Mouse (Mus musculus): ENCODE data around the gene Pif1. TPM values are rescaled to one million over a fixed set of nuclear protein-coding genes. Genes with fewer than 3 reads are reported as not detected.

Gene Pif1
- polyA plus RNA-seq, 1 experiment from 2014 or later, result 11.8 TPM

- peaks cover 19% of the 10 kb centered on the region for H3K36me3 ChIP-seq
- H3K9ac ChIP-seq, result no peak overlapping the region
- no peak overlapping the region for H3K4me2 ChIP-seq
- H3K4me1 ChIP-seq, result peaks cover 74% of the 10 kb centered on the region
- no peaks in the 10 kb centered on the region for H3K9me3 ChIP-seq
- H3K27ac ChIP-seq (replicated peaks), result no peak overlapping the region
- H3K27me3 ChIP-seq (replicated peaks), result no peaks in the 10 kb centered on the region
- WGBS, result 73% methylated on average over 3 of the region's 3 CpGs
- ATAC-seq (ENCODE audit: extremely low read depth, insufficient number of reproducible peaks, low FRiP score, low TSS enrichment), result no peak
- H3K4me3 ChIP-seq, result no peak overlapping the region
These were observed 37.8 kb upstream of the Pif1 start for GRCm38 (mm10) chr9:65549139-65549538.

- H3K9me3 ChIP-seq, result no peaks in the 10 kb centered on the region
- ATAC-seq (ENCODE audit: extremely low read depth, insufficient number of reproducible peaks, low FRiP score, low TSS enrichment), result no peak
- peaks cover 79% of the 10 kb centered on the region for H3K4me1 ChIP-seq
- peaks cover 24% of the 10 kb centered on the region for H3K36me3 ChIP-seq
- WGBS, result 80% methylated on average over 5 of the region's 5 CpGs
- H3K27me3 ChIP-seq (replicated peaks), result no peaks in the 10 kb centered on the region
- H3K9ac ChIP-seq, result no peak overlapping the region
- H3K4me2 ChIP-seq, result no peak overlapping the region
- no peak overlapping the region for H3K4me3 ChIP-seq
- H3K27ac ChIP-seq (replicated peaks), result peak overlapping the region; percentile 95; the same call in 1 of the 2 replicates
These were observed 37.3 kb upstream of the Pif1 start for GRCm38 (mm10) chr9:65549643-65550042.

GRCm38 (mm10) chr9:65550079-65550831, 36.7 kb upstream of the Pif1 start:
- ATAC-seq (ENCODE audit: extremely low read depth, insufficient number of reproducible peaks, low FRiP score, low TSS enrichment), result no peak
- Histone ChIP-seq H3K36me3 (peaks cover 27% of the 10 kb centered on the region), H3K9me3 (no peaks in the 10 kb centered on the region), H3K27ac (replicated peaks) (peak overlapping the region; percentile 95), H3K4me2 (no peak overlapping the region; the same call in 1 of the 2 replicates), H3K4me3 (no peak overlapping the region), H3K9ac (peak overlapping the region; percentile 71), H3K4me1 (peaks cover 83% of the 10 kb centered on the region), H3K27me3 (replicated peaks) (no peaks in the 10 kb centered on the region)
- WGBS, result 19% methylated on average over 7 of the region's 7 CpGs

- WGBS, result 2% methylated on average over 5 of the region's 5 CpGs
These were observed 35.9 kb upstream of the Pif1 start for GRCm38 (mm10) chr9:65551035-65551434.

GRCm38 (mm10) chr9:65552141-65552540, 34.8 kb upstream of the Pif1 start:
- H3K27ac ChIP-seq (replicated peaks), result peak overlapping the region; percentile 95
- H3K9ac ChIP-seq, result no peak overlapping the region
- H3K27me3 ChIP-seq (replicated peaks), result no peaks in the 10 kb centered on the region
- peaks cover 70% of the 10 kb centered on the region for H3K4me1 ChIP-seq
- H3K4me2 ChIP-seq, result no peak overlapping the region
- no peak for ATAC-seq (ENCODE audit: extremely low read depth, insufficient number of reproducible peaks, low FRiP score, low TSS enrichment)
- H3K4me3 ChIP-seq, result no peak overlapping the region
- no peaks in the 10 kb centered on the region for H3K9me3 ChIP-seq
- H3K36me3 ChIP-seq, result peaks cover 46% of the 10 kb centered on the region
- 72% methylated on average over 5 of the region's 5 CpGs for WGBS

More at GRCm38 (mm10) chr9:65551035-65551434, 35.9 kb upstream of the Pif1 start:
- Histone ChIP-seq H3K9ac (peak overlapping the region; percentile 71), H3K36me3 (peaks cover 35% of the 10 kb centered on the region), H3K4me2 (no peak overlapping the region; the same call in 1 of the 2 replicates), H3K4me3 (no peak overlapping the region), H3K27me3 (replicated peaks) (no peaks in the 10 kb centered on the region), H3K9me3 (no peaks in the 10 kb centered on the region), H3K4me1 (peaks cover 81% of the 10 kb centered on the region), H3K27ac (replicated peaks) (peak overlapping the region; percentile 95)
- peak; percentile 59; the same call in 1 of the 2 replicates for ATAC-seq (ENCODE audit: extremely low read depth, insufficient number of reproducible peaks, low FRiP score, low TSS enrichment)

- H3K4me2 ChIP-seq, result no peak overlapping the region
- peaks cover 52% of the 10 kb centered on the region for H3K36me3 ChIP-seq
- 84% methylated on average over 2 of the region's 2 CpGs for WGBS
- H3K4me1 ChIP-seq, result peaks cover 64% of the 10 kb centered on the region
- no peaks in the 10 kb centered on the region for H3K9me3 ChIP-seq
- no peak overlapping the region for H3K9ac ChIP-seq
- ATAC-seq (ENCODE audit: extremely low read depth, insufficient number of reproducible peaks, low FRiP score, low TSS enrichment), result no peak
- no peak overlapping the region for H3K4me3 ChIP-seq
- no peaks in the 10 kb centered on the region for H3K27me3 ChIP-seq (replicated peaks)
- 0 out of 2 replicates have a peak overlapping the region, but pooled peaks have one; percentile 95 for H3K27ac ChIP-seq (replicated peaks)
These were observed 34.2 kb upstream of the Pif1 start for GRCm38 (mm10) chr9:65552711-65553110.

GRCm38 (mm10) chr9:65555001-65555405, 32.0 kb upstream of the Pif1 start:
- Histone ChIP-seq H3K9ac (peak overlapping the region; percentile 66), H3K36me3 (peaks cover 72% of the 10 kb centered on the region), H3K27me3 (replicated peaks) (no peaks in the 10 kb centered on the region), H3K4me2 (peak overlapping the region; percentile 46), H3K4me3 (no peak overlapping the region), H3K4me1 (peaks cover 43% of the 10 kb centered on the region), H3K27ac (replicated peaks) (peak overlapping the region; percentile 59), H3K9me3 (no peaks in the 10 kb centered on the region)
- 22% methylated on average over 5 of the region's 5 CpGs for WGBS
- no peak; the same call in 1 of the 2 replicates for ATAC-seq (ENCODE audit: extremely low read depth, insufficient number of reproducible peaks, low FRiP score, low TSS enrichment)

- Histone ChIP-seq H3K27me3 (replicated peaks) (no peaks in the 10 kb centered on the region), H3K9me3 (no peaks in the 10 kb centered on the region), H3K36me3 (peaks cover 78% of the 10 kb centered on the region), H3K27ac (replicated peaks) (peak overlapping the region; percentile 59), H3K4me3 (no peak overlapping the region), H3K4me1 (peaks cover 37% of the 10 kb centered on the region), H3K4me2 (no peak overlapping the region), H3K9ac (peak overlapping the region; percentile 66; the same call in 1 of the 2 replicates)
- 68% methylated on average over 4 of the region's 4 CpGs for WGBS
- no peak for ATAC-seq (ENCODE audit: extremely low read depth, insufficient number of reproducible peaks, low FRiP score, low TSS enrichment)
These were observed 31.3 kb upstream of the Pif1 start for GRCm38 (mm10) chr9:65555621-65556020.

- H3K36me3 ChIP-seq, result peaks cover 84% of the 10 kb centered on the region
These were observed 30.6 kb upstream of the Pif1 start for GRCm38 (mm10) chr9:65556349-65556748.

GRCm38 (mm10) chr9:65556979-65557378, 30.0 kb upstream of the Pif1 start:
- peaks cover 37% of the 10 kb centered on the region for H3K4me1 ChIP-seq
- no peaks in the 10 kb centered on the region for H3K9me3 ChIP-seq
- H3K36me3 ChIP-seq, result peaks cover 84% of the 10 kb centered on the region
- H3K27ac ChIP-seq (replicated peaks), result no peak overlapping the region
- ATAC-seq (ENCODE audit: extremely low read depth, insufficient number of reproducible peaks, low FRiP score, low TSS enrichment), result no peak
- H3K4me2 ChIP-seq, result no peak overlapping the region
- H3K9ac ChIP-seq, result no peak overlapping the region
- 93% methylated on average over 5 of the region's 5 CpGs for WGBS
- H3K27me3 ChIP-seq (replicated peaks), result no peaks in the 10 kb centered on the region
- no peak overlapping the region for H3K4me3 ChIP-seq

More at GRCm38 (mm10) chr9:65556349-65556748, 30.6 kb upstream of the Pif1 start:
- Histone ChIP-seq H3K4me1 (peaks cover 35% of the 10 kb centered on the region), H3K9ac (no peak overlapping the region), H3K27me3 (replicated peaks) (no peaks in the 10 kb centered on the region), H3K9me3 (no peaks in the 10 kb centered on the region), H3K4me3 (no peak overlapping the region), H3K27ac (replicated peaks) (no peak overlapping the region), H3K4me2 (no peak overlapping the region)
- WGBS, result 94% methylated on average over 8 of the region's 8 CpGs
- no peak for ATAC-seq (ENCODE audit: extremely low read depth, insufficient number of reproducible peaks, low FRiP score, low TSS enrichment)

GRCm38 (mm10) chr9:65558806-65559205, 28.2 kb upstream of the Pif1 start:
- Histone ChIP-seq H3K36me3 (peaks cover 81% of the 10 kb centered on the region), H3K9ac (no peak overlapping the region), H3K4me3 (no peak overlapping the region), H3K27ac (replicated peaks) (no peak overlapping the region), H3K4me1 (peaks cover 41% of the 10 kb centered on the region), H3K4me2 (no peak overlapping the region), H3K27me3 (replicated peaks) (no peaks in the 10 kb centered on the region), H3K9me3 (no peaks in the 10 kb centered on the region)
- ATAC-seq (ENCODE audit: extremely low read depth, insufficient number of reproducible peaks, low FRiP score, low TSS enrichment), result no peak
- WGBS, result 90% methylated on average over 6 of the region's 6 CpGs

- H3K9me3 ChIP-seq, result no peaks in the 10 kb centered on the region
- no peak overlapping the region for H3K4me2 ChIP-seq
- H3K27me3 ChIP-seq (replicated peaks), result no peaks in the 10 kb centered on the region
- no peak overlapping the region for H3K4me3 ChIP-seq
- 86% methylated on average over 4 of the region's 4 CpGs for WGBS
- peaks cover 28% of the 10 kb centered on the region for H3K4me1 ChIP-seq
- ATAC-seq (ENCODE audit: extremely low read depth, insufficient number of reproducible peaks, low FRiP score, low TSS enrichment), result no peak
- H3K27ac ChIP-seq (replicated peaks), result no peak overlapping the region
- H3K36me3 ChIP-seq, result peaks cover 84% of the 10 kb centered on the region
- no peak overlapping the region for H3K9ac ChIP-seq
These were observed 25.9 kb upstream of the Pif1 start for GRCm38 (mm10) chr9:65561016-65561415.

All from heart, embryonic 13.5 days (tissue).